Mouse (Mus musculus) MEL (cell line): ENCODE results near the gene Evc2.

ENCODE experiments used
- CHD2 ChIP-seq: IDR thresholded peaks from 2 replicates; pipeline ENCODE4 v1.6.1; 2011; ENCODE audit warnings: low read length, improper control_type of control experiment
- CTCF ChIP-seq, 3 experiments: IDR thresholded peaks in 2 of 3; conservative IDR thresholded peaks in 1 of 3; 2 replicates each; pipeline ENCODE4 v1.5.1; 2011 to 2012; ENCODE audit warnings: low read length in 3 of 3, low read depth in 2 of 3, mild to moderate bottlenecking in 2 of 3, improper control_type of control experiment in 1 of 3, inconsistent platforms in 1 of 3, mixed read lengths in 1 of 3, moderate library complexity in 1 of 3; ENCODE audit not compliant: control insufficient read depth in 1 of 3, insufficient read depth in 1 of 3, poor library complexity in 1 of 3, severe bottlenecking in 1 of 3
- EP300 ChIP-seq, 2 experiments: IDR thresholded peaks; 2 replicates each; pipeline ENCODE4 v1.6.1; 2011; ENCODE audit warnings: improper control_type of control experiment in 2 of 2, low read length in 2 of 2, low read depth in 1 of 2, mild to moderate bottlenecking in 1 of 2
- POLR2AphosphoS2 ChIP-seq: IDR thresholded peaks from 2 replicates; pipeline ENCODE4 v1.6.1; 2011; ENCODE audit warnings: low read length, improper control_type of control experiment
- ZC3H11A ChIP-seq: IDR thresholded peaks from 2 replicates; pipeline ENCODE4 v1.6.1; 2012; ENCODE audit warnings: low read depth, mild to moderate bottlenecking, inconsistent platforms, low read length, improper control_type of control experiment
- ZMIZ1 ChIP-seq: IDR thresholded peaks from 2 replicates; pipeline ENCODE4 v1.6.1; 2012; ENCODE audit warnings: low read depth, mild to moderate bottlenecking, inconsistent platforms, low read length, improper control_type of control experiment, moderate library complexity

- TF ChIP-seq ZC3H11A, result no peak
- TF ChIP-seq EP300 (IDR thresholded peaks at IDR 0.05; ENCODE audit: low read depth in 1 of 2, low read length in 2 of 2), result no peak
- no peak for TF ChIP-seq ZMIZ1
- no peak for TF ChIP-seq CTCF (IDR thresholded peaks at IDR 0.05 in 2 of 3, conservative IDR thresholded peaks at IDR 0.05 in 1 of 3; ENCODE audit: control insufficient read depth in 1 of 3, insufficient read depth in 1 of 3, low read depth in 2 of 3, low read length in 3 of 3, poor library complexity in 1 of 3, severe bottlenecking in 1 of 3)
- TF ChIP-seq POLR2AphosphoS2, result no peak
- no peak for TF ChIP-seq CHD2
These were observed 104.5 kb downstream of the Evc2 start for GRCm38 (mm10) chr5:37442767-37443166.
